Mouse (Mus musculus): ENCODE measurements around the gene Fbxl13. TPM values are rescaled to one million over a fixed set of nuclear protein-coding genes. Genes with fewer than 3 reads are reported as not detected.

Gene Fbxl13
- polyA plus RNA-seq, 1 experiment from 2014 or later = 0.09 TPM

- no peak overlapping the region for H3K4me3 ChIP-seq
- H3K4me1 ChIP-seq = peaks cover 11% of the 10 kb centered on the region; the same call in 1 of the 2 replicates
- H3K9ac ChIP-seq = no peak overlapping the region
- no peaks in the 10 kb centered on the region for H3K36me3 ChIP-seq (ENCODE audit: poor library complexity, severe bottlenecking)
- H3K4me2 ChIP-seq = no peak overlapping the region
- H3K27ac ChIP-seq = no peak overlapping the region
- 94% methylated on average over 9 of the region's 9 CpGs for WGBS
- no peaks in the 10 kb centered on the region for H3K27me3 ChIP-seq
- no peak for ATAC-seq
- no peaks in the 10 kb centered on the region for H3K9me3 ChIP-seq (replicated peaks)
These were observed 207.0 kb downstream of the Fbxl13 start for GRCm38 (mm10) chr5:21438428-21438827.

GRCm38 (mm10) chr5:21436471-21436975, 208.9 kb downstream of the Fbxl13 start:
- ATAC-seq = no peak
- Histone ChIP-seq H3K9ac (no peak overlapping the region), H3K27ac (no peak overlapping the region), H3K9me3 (replicated peaks) (no peaks in the 10 kb centered on the region), H3K27me3 (no peaks in the 10 kb centered on the region), H3K36me3 (ENCODE audit: poor library complexity, severe bottlenecking) (no peaks in the 10 kb centered on the region), H3K4me3 (no peak overlapping the region), H3K4me2 (no peak overlapping the region), H3K4me1 (peaks cover 11% of the 10 kb centered on the region; the same call in 1 of the 2 replicates)
- WGBS = 25% methylated on average over 8 of the region's 8 CpGs

- no peak overlapping the region for H3K9ac ChIP-seq
- no peak overlapping the region for H3K4me3 ChIP-seq
- no peaks in the 10 kb centered on the region for H3K27me3 ChIP-seq
- H3K4me1 ChIP-seq = 0 out of 2 replicates have a peak, but pooled peaks cover 5% of the 10 kb centered on the region
- H3K4me2 ChIP-seq = no peak overlapping the region
- H3K9me3 ChIP-seq (replicated peaks) = no peaks in the 10 kb centered on the region
- peak; percentile 75 for ATAC-seq
- H3K27ac ChIP-seq = no peak overlapping the region
- H3K36me3 ChIP-seq (ENCODE audit: poor library complexity, severe bottlenecking) = no peaks in the 10 kb centered on the region
- WGBS = 79% methylated on average over 11 of the region's 11 CpGs
These were observed 211.1 kb downstream of the Fbxl13 start for GRCm38 (mm10) chr5:21434148-21434929.

Other genes with a start within 250 kb of the Fbxl13 start
- 0.50 and 1.00 TPM in 2 replicates for gene Ccdc146, start 221.0 kb downstream of the Fbxl13 start, polyA plus RNA-seq (2015; fragmentation: Nextera tagmentation; extraction: Ambion mirVana)
- 3.8 and 4.4 TPM in 2 replicates for gene Fam185a, start 220.7 kb downstream of the Fbxl13 start, polyA plus RNA-seq (2015; fragmentation: Nextera tagmentation; extraction: Ambion mirVana)
- 3.9 TPM in 2 replicates for gene Lrrc17, start 102.1 kb downstream of the Fbxl13 start, polyA plus RNA-seq (2015; fragmentation: Nextera tagmentation; extraction: Ambion mirVana)
- 82.1 and 84.1 TPM in 2 replicates for gene Armc10, start 179 bp upstream of the Fbxl13 start, polyA plus RNA-seq (2015; fragmentation: Nextera tagmentation; extraction: Ambion mirVana)
- gene Napepld, start 55.8 kb upstream of the Fbxl13 start, polyA plus RNA-seq (2015; fragmentation: Nextera tagmentation; extraction: Ambion mirVana) = 7.1 and 7.3 TPM in 2 replicates
- 96.4 and 99.8 TPM in 2 replicates for gene Pmpcb, start 91.5 kb upstream of the Fbxl13 start, polyA plus RNA-seq (2015; fragmentation: Nextera tagmentation; extraction: Ambion mirVana)
- gene Dnajc2, start 139.6 kb upstream of the Fbxl13 start, polyA plus RNA-seq (2015; fragmentation: Nextera tagmentation; extraction: Ambion mirVana) = 83.5 and 86.9 TPM in 2 replicates
- gene Psmc2, start 139.6 kb upstream of the Fbxl13 start, polyA plus RNA-seq (2015; fragmentation: Nextera tagmentation; extraction: Ambion mirVana) = 214 and 219 TPM in 2 replicates
- gene Slc26a5, start 220.0 kb upstream of the Fbxl13 start, polyA plus RNA-seq (2015; fragmentation: Nextera tagmentation; extraction: Ambion mirVana) = 0.05 and 0.08 TPM in 2 replicates

All from forebrain, embryonic 13.5 days (tissue).